In the genomic region with DNA sequence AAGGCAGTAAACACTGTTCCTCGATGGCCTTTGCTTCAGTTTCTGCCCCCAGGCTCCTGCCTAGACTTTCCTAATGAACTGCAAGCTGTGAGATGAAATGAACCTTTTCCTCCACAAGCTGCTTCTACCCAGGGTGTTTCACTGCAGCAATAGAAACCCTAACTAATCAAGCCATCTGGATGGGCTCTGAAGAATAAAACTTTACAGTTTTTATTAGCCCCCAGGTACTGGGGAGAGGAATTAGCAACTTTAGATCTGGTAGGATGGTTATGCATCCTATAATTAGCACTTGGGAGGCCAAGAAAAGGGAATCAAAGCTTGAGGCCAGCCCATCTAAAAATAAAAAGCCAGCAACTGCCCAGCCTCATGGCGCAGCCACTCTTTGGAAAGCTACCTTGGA, we compare ENCODE assay signal across 22 mouse cellular contexts. TPM values are rescaled to one million over a fixed set of nuclear protein-coding genes. Genes with fewer than 3 reads are reported as not detected.
"Had no signal": no experiment of that assay in that cellular context is flagged by ENCODE, and none has a peak within 500 bp of the region (broad histone marks: within the 10 kb centered on the region; RNA-seq: fewer than 3 reads in every experiment).

No protein-coding gene starts in this region.

- H3K9ac ChIP-seq: limb, embryonic 12.5 days; liver, embryonic 13.5 days; liver, postnatal 0 days; lung, embryonic 15.5 days; stomach, embryonic 15.5 days had no signal

- H3K4me2 ChIP-seq: limb, embryonic 12.5 days; liver, embryonic 13.5 days; lung, embryonic 15.5 days; midbrain, embryonic 11.5 days; stomach, embryonic 15.5 days had no signal

- ATAC-seq: intestine, postnatal 0 days; liver, postnatal 0 days; midbrain, embryonic 16.5 days had no signal

- H3K36me3 ChIP-seq: limb, embryonic 12.5 days; liver, embryonic 13.5 days; lung, embryonic 15.5 days; stomach, embryonic 15.5 days had no signal

- H3K4me3 ChIP-seq: limb, embryonic 12.5 days; liver, embryonic 13.5 days; lung, embryonic 15.5 days; megakaryocyte, embryonic 14.5 days; stomach, embryonic 15.5 days had no signal

- H3K27ac ChIP-seq: limb, embryonic 12.5 days; liver, embryonic 13.5 days; lung, embryonic 15.5 days; macrophage; stomach, embryonic 15.5 days had no signal

- H3K9me3 ChIP-seq: limb, embryonic 12.5 days; lung, embryonic 15.5 days; stomach, embryonic 15.5 days had no signal

- DNase-seq: kidney, adult 8-10 months; kidney, postnatal 25 days; liver; liver, embryonic 13.5 days; liver, postnatal 0 days; lung, postnatal 14 days; retina, postnatal 1 day; thymus, adult 2 months; thymus, postnatal 25 days had no signal

- H3K27me3 ChIP-seq: limb, embryonic 12.5 days; liver, embryonic 13.5 days; lung, embryonic 15.5 days; megakaryocyte, embryonic 14.5 days; stomach, embryonic 15.5 days had no signal

- H3K4me1 ChIP-seq: liver, embryonic 13.5 days; lung, embryonic 15.5 days; megakaryocyte, embryonic 14.5 days; stomach, embryonic 15.5 days had no signal

RNA-seq across cellular contexts. Expression of a gene that starts 45.3 kb away (rescaled TPM):
- total RNA-seq: left cerebral cortex, postnatal 10 days had no signal
- polyA plus RNA-seq: intestine, postnatal 0 days; kidney, embryonic 16.5 days; limb, embryonic 12.5 days; liver, embryonic 13.5 days; liver, postnatal 0 days; lung, embryonic 15.5 days; macrophage; midbrain, embryonic 11.5 days; midbrain, embryonic 16.5 days; neural tube, embryonic 11.5 days; spleen, adult 2 months; urinary bladder, adult 2 months had no signal
